Mouse (Mus musculus): ENCODE data around the gene Cpeb1.

Gene Cpeb1

GRCm38 (mm10) chr7:81371811-81372210 is 83.5 kb downstream of the Cpeb1 start:
- no peak for DNase-seq (ENCODE audit: low read depth, low spot score)

- DNase-seq (ENCODE audit: low read depth, low spot score) = no peak
These were observed 85.5 kb downstream of the Cpeb1 start for GRCm38 (mm10) chr7:81369724-81370123.

- DNase-seq (ENCODE audit: low read depth, low spot score) = no peak
These were observed 87.3 kb downstream of the Cpeb1 start for GRCm38 (mm10) chr7:81367946-81368345.

GRCm38 (mm10) chr7:81356975-81357374 is 98.3 kb downstream of the Cpeb1 start:
- no peak for DNase-seq (ENCODE audit: low read depth, low spot score)

- no peak for DNase-seq (ENCODE audit: low read depth, low spot score)
These were observed 98.9 kb downstream of the Cpeb1 start for GRCm38 (mm10) chr7:81356360-81356759.

- no peak for DNase-seq (ENCODE audit: low read depth, low spot score)
These were observed 99.5 kb downstream of the Cpeb1 start for GRCm38 (mm10) chr7:81355746-81356145.

GRCm38 (mm10) chr7:81351826-81352225 is 103.4 kb downstream of the Cpeb1 start:
- no peak for DNase-seq (ENCODE audit: low read depth, low spot score)

GRCm38 (mm10) chr7:81348206-81348605 is 107.1 kb downstream of the Cpeb1 start:
- DNase-seq (ENCODE audit: low read depth, low spot score) = no peak

GRCm38 (mm10) chr7:81345447-81346170 is 109.7 kb downstream of the Cpeb1 start:
- DNase-seq (ENCODE audit: low read depth, low spot score) = no peak

- DNase-seq (ENCODE audit: low read depth, low spot score) = peak; percentile 80
These were observed 110.5 kb downstream of the Cpeb1 start, which contains the start of gene Rps17 for GRCm38 (mm10) chr7:81344544-81345446. Gene Rps17 (minus strand): TSS chr7:81345254.

GRCm38 (mm10) chr7:81343831-81344230 is 111.4 kb downstream of the Cpeb1 start:
- DNase-seq (ENCODE audit: low read depth, low spot score) = no peak

GRCm38 (mm10) chr7:81343316-81343715 is 111.9 kb downstream of the Cpeb1 start:
- DNase-seq (ENCODE audit: low read depth, low spot score) = no peak

GRCm38 (mm10) chr7:81342356-81343094 is 112.7 kb downstream of the Cpeb1 start:
- DNase-seq (ENCODE audit: low read depth, low spot score) = no peak

GRCm38 (mm10) chr7:81341563-81341962 is 113.7 kb downstream of the Cpeb1 start:
- DNase-seq (ENCODE audit: low read depth, low spot score) = no peak

- DNase-seq (ENCODE audit: low read depth, low spot score) = no peak
These were observed 115.5 kb downstream of the Cpeb1 start for GRCm38 (mm10) chr7:81339783-81340182.

- DNase-seq (ENCODE audit: low read depth, low spot score) = no peak
These were observed 116.8 kb downstream of the Cpeb1 start for GRCm38 (mm10) chr7:81338522-81338873.

GRCm38 (mm10) chr7:81337785-81338521 is 117.3 kb downstream of the Cpeb1 start:
- DNase-seq (ENCODE audit: low read depth, low spot score) = no peak

GRCm38 (mm10) chr7:81336432-81336786 is 118.9 kb downstream of the Cpeb1 start:
- no peak for DNase-seq (ENCODE audit: low read depth, low spot score)

GRCm38 (mm10) chr7:81335705-81336431 is 119.4 kb downstream of the Cpeb1 start:
- DNase-seq (ENCODE audit: low read depth, low spot score) = no peak

GRCm38 (mm10) chr7:81331851-81332250 is 123.4 kb downstream of the Cpeb1 start:
- no peak for DNase-seq (ENCODE audit: low read depth, low spot score)

- no peak for DNase-seq (ENCODE audit: low read depth, low spot score)
These were observed 124.5 kb downstream of the Cpeb1 start for GRCm38 (mm10) chr7:81330767-81331166.

Data from brain, embryonic 18.5 days (tissue).